Mouse (Mus musculus) gastrocnemius, postnatal 10 days (tissue): ENCODE results near the gene Ttc27. TPM values are rescaled to one million over a fixed set of nuclear protein-coding genes. Genes with fewer than 3 reads are reported as not detected.
A peak's percentile ranks its signal among the peaks of the same experiment; 100 is the strongest.

Experiments
- DNase-seq: peaks from one replicate; pipeline ENCODE4 v3.0.0; 2021; ENCODE audit warnings: mixed read lengths
- total RNA-seq, 2 experiments: library from RNA; stranded (reverse); gene quantifications; 2 replicates each; pipeline ENCODE4 v1.2.3; 2021

The Ttc27 gene
- total RNA-seq, 2 experiments from 2014 or later, result 8.3 to 11.2 TPM

DNA sequence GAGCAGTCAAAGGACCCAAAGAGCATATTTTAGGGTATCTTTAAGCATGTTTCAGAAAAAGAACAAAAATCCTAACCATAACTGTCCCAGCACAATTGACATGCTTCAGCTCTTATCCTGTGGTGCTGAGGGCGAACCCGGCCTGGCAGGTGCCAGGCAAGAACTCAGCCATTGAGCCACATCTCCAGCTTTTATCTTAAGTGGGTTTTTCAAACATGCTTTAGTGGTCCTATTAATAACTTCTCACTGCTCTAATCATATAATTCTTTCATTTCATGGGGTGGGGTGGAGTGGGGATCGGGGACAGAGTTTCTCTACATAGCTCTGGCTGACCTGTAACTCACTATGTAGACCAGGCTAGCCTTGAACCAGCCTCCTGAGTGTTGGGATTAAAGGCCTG is 125.1 kb downstream of the Ttc27 start:
- DNase-seq, result no peak

DNA sequence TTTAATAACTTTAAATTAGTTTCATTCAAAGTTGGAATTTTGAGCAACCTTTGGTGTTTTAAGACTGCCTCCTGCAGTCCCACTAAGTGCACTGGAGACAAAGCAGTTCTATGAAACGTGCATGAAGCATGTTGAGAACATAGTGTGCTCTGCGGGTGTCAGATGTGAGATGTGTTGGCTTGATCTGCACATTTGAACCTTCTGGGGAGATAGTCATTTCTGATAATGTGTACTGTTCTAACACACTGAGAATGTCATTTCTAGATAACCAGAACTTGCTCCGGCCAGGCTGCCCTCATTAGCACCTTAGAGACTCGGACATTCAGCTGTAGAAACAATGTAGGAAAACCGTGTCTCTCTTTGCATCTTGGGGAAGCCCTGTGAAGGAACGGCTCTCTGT is 126.0 kb downstream of the Ttc27 start:
- no peak for DNase-seq

DNA sequence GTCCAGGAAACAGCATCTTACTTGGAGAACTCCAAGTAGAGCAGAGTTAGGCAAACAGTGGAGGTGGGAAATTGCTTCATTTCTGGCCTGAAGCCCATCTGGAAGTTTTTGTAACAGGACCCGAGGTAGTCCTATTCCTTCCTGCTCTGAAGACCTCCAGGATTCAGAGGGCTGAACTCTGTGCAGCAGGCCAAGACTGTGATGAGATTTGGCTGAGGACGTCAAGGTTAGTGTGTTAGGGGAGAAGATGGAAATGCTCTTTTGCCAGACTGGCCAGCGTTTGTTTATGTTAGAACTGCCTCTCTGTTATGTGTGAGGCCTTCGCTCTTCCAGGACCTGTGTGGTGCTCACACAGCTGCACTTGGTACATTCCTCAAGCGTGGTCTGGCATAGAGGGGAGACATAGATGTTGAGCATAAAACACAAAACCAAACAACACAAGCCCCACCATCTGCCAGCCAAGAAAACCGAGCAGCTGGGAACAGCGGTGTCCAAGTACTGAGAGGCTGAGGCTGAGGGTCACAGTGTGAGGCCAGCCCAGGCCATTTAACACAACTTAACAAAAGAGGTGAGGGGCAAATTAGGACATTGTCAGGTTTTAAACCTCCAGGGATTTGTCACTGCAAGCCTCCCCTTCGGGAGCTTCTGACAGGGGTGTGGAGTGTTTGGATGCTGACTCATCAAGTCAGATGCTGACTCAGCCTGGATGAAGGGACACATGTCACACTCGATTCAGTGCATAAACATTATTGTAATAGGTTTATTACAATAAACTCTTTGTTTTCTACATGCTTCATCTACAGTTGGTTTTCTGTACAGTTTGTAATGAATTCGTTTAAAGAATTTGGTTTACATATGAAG is 128.7 kb downstream of the Ttc27 start:
- DNase-seq, result no peak

DNA sequence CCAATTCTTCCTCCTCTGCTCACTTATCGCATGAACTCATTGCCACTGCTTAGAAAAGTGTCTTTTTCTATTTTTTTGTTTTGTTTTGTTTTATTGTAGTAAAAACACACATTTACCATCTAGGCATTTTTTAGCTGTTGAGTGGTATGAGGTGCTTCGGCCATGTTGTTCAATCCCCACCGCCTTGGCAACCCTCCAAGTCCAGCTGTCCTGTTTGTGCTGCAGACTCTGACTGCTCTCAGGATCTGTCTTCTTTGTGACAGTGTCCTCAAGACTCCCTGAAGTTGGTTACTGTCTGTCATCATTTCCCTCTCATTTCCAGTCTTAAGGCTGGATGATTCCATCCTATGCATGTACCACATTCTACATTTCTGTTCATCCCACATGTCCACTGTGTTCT is 132.7 kb downstream of the Ttc27 start:
- no peak for DNase-seq

DNA sequence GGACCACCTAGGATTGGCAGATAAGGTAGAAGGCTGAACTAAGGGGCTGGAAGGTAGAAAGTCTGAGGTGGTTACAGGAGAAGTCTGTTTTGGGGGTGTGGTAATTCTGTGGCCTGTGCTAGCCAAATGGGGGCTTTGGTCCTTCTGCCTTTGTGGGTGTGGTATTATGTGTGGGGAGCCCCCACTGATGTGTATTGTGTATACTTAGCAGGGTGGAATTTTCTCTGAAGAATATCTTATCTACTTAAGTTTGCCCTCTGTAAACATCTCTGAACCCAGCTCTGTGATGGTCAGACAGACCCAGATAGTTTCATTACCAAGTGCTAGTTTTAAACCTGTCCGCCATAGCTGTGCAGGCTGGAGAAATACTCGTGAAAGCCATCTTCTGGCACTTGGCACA is 141.8 kb downstream of the Ttc27 start:
- no peak for DNase-seq

DNA sequence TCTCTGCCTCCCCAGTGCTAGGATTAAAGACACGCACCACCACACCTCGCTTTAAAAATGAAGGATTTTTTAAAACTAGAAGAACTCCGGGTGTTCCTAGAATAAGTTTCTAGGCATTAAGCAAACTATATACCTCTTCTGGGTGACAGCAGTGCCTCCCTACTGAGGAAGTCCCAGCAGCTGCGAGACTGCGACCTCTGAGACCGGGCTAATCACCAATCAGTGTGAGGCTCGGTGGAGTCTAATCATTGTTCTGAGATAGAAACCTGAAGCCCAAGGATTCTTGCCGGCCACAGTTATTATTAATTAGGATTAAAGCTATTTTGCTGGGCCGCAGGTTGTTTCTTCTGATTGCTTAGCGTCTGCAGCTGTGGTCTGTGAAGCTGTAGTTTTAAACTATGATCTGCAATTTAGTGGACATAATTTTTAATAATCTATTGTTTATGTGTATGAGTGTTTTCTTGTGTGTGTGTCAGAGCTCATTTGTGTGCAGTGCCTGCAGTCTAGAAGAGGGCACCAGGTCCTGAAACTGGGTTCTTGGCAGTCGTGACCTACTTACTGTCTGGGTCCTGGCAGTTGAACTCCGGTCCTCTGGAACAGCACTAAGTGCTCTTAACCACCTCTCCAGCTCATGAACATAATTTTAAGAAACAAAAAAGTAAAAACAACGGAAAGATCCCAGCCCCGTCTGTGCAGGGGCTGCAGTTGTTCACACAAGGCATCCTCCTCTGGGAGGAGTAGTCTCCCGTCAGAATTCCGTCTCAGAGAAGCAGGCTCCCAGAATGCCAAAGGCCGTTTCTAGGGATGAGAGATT is 142.9 kb downstream of the Ttc27 start:
- DNase-seq, result no peak

DNA sequence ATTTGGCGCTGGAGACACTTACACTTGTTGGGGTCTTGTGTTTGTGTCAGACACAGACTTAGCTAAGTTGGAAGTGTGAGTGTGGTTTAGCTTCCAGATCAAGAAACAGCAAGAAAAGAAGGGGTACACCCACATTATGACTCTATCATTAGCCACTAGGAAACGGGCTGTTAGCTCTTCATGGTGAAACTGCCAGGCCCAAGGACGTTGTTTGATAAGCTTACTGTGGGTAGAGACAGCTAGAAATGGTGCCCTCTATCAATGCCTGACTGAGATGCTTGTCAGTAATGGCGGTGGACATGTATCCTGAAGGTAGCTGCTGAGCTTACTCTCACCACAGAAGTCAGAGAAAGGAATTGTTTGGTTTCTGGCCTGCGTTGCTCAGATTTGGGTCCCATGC is 146.3 kb downstream of the Ttc27 start:
- no peak for DNase-seq

DNA sequence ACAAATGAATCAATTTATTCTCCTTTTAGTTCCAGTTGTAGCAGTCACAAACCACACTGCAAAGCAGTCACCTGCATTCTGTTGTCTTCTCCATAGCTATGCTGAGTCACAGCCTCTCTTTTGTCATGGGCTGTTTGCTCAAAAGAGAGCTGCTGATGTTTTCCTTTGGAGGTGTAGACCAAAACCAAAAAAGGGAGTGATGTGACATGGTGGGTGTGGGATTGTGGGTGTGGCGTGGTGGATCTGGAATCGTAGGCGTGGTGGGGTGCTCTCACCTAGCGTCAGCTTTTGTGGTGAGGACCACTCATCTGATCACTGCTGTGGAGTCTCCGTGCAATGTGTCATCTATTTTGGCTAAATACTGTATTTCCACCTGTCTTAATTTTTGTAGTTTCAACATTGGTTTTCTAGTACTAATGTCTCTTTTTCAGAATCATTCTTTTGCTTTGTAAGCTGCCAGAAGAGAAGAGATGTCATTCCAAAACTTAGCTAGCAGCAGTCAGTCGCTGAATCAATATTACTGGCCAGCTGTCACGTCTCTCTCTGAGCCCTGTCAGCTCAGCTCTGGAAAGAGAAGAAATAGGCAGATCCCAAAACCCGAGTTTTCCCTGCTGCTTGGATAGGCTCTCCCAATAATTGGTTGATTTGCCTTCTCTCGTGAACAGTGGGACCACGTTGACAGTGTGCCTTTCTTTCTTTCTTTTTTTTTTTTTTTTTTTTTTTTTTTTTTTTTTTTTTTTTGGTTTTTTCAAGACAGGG is 147.4 kb downstream of the Ttc27 start:
- no peak for DNase-seq

DNA sequence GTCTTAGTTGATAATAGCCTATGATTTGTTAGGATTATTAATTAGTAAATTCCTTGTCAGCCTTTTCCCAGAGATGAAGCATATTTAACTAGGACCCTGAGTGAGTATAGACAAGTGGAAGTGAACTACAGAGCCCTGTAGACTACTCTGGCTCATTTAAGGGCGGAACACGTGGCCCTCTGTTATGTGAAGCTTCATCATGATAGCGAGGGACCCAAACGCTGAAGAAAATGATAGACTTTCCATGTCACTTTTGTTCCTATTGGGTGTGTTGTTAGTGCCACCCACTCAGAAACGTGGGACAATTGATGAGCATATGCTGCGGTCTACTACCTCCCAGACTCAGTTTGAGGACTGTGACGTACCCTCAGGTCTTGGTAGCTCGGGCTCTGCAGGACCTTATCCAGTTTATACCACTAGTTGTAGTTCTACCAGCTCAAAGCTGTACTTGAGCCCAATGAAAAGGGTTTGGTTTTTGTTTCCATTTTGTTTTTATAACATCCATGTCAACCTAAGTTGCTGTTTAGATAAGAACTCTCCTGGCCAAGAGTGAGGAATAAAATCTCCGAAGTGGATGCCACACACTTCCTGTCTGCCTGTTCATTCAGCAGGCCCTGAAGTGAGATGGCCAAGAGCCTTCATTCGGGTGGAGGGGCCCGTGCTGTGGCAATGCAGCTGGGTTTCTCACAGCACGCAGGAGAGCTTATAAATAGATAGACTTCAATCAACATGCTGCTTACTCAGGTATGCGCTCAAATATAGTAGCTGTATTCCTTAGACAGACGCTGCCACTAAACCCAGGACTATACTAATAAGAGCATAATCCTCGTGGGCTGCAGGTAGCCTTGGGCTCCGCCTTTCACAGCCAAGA is 148.4 kb downstream of the Ttc27 start:
- no peak for DNase-seq

DNA sequence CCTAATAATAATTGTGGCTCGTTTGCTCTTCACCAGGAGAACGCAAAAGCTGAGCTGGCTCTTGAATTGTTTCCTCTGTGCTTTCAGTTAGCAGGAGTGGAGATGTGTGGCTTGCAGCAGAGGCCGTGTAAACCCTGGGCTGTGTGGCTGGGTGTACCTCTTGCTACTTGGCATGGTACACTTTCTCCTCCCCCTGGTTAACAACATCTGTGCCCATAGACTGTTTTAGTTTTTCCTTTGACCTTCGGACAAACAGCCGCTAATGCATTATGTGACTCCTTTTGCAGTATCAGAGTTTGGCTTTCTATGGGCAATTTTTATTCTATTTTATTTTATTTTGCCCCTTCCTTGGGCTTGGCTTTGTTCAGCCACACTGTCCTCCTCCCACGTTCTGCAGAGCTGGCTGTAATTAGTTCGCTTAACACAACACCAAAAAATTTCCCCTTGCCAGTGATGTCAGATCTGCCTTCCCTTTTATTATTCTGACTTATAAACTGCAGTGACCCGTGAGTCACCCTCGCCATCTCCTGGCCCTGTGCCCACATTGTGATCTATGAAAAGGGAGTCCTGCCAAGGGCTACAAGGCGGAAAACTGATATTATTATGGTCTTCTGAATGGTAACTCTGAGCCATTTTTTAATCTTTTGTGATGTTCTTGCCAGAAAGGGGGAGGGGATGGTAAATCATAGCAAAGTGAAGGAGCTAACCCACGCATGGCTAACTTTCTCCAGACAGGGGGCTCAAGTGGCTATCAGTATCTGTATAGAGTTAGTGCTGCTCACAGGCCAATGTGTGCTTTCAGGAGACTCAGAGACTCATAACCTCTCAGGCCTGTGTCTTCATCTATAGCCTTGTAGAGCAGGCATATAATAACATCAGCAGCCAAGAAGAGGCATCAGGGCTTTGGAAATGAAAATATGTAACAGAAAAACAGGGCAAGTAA is 149.3 kb downstream of the Ttc27 start:
- DNase-seq, result peak; percentile 75

DNA sequence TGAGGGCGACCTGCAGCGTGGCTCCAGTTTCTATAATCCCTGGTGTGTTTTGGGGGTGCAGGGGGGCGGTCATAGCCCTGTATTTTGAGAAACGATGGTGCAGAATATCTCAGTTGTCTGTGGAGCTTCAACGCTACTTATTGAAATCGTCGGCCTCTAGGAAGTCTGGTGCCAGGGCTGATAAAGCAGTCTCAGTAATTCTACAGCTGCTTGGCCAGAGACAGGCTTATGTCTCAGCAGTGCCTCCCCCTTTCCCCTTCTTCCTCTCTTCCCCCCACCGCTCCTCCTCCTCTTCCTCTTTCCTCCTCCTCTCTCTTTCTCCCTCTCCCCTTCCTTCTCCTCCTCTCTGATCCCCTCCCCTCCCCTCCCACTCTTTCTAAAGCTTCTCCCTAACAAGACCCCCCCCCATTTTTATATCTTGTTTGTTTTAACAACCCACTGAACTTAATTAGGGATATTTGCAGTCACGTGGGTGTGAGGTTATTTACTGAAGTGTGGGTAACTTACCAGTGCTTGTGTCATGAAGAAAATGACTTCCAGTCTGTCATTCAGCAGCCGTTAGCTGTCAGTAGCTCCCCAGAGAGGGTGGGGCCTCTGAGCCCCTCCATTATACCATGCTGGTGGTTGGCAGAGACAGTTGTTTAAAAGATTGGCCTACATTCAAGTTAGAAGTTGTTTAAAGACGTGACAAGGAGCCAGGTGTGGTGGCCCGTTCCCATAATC is 150.8 kb downstream of the Ttc27 start:
- no peak for DNase-seq

DNA sequence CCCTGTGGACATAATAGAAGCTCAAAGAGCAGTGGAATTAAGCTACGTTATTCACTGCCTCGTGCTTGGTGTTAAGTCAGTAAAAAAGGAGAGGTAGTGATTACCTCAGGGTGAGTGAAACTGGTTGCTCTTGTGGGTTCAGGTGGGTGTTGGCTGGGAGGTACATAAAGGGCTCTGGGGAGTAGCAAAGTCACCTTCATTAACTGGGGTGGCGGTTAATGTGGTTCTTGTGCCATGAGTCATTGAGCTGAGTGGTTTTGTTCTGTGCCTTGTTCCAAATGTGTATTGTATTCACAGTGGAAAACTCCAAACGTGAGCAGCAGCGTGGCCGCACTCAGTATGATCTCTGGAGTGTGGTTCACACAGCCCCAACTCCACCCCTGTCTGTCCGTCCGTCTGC is 152.0 kb downstream of the Ttc27 start:
- DNase-seq, result no peak

DNA sequence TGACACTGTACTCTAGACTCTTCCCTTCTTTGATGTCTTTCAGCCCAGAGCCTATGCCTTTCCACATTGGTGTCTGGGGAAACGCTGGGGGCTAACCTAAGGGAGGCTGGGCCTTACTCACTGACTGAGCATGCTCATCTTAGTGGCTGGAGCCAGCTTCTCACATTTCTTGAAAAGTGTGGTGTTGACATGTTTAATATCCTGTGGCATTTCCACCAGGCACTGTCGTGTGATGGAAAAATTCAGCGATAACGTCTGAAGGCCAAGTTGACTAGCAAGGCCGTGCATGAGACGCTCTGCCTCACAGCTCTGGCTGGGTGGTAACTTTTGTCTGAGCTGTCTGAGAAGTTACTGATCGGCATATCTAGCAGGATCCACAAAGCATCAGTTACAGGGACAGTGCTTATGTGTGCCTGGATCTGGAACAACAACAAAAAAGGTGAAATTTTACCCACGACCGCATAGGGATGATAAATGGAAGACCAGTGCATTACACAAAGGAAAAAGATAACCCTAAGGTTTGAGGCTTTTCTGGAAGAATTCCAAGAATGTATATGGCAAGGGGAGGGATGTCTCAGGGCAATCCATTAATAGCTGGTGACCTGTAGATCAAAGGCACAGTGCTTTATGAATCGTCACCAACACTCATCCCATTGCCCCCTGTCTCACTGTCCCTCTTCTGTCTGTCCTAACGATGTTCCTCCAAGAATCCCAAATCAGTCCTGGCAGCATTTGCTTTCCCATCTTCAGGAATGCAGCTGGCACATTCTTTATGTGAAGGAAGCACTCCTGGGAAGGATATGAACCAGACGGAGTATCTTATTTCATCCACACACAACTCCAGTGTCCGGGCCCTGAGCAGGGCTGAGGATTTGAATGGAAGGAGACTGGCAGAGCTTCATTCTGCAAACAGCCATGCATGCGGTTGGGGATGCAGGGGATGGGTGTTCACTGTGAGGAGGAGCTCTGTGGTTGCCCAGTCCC is 152.9 kb downstream of the Ttc27 start:
- no peak for DNase-seq

DNA sequence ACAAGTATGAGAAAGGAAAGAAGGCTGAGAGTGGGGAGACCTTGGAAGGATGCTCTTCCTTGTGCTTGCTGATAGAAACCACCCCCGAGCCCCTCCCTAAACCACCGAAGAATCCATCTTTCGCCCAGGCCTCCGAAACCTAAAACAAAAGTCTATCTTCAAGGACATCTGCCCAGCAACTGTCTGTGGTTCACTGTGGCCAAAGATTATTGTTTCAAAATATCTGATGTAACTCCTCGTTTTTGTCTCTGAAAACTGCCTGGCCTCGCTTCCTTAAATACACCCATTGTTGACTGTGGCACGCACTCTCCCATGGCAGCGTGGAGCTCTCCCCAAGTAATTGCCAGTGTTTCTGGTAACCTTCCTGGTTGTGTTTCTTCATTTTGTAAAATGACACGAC is 155.0 kb downstream of the Ttc27 start:
- DNase-seq, result no peak

DNA sequence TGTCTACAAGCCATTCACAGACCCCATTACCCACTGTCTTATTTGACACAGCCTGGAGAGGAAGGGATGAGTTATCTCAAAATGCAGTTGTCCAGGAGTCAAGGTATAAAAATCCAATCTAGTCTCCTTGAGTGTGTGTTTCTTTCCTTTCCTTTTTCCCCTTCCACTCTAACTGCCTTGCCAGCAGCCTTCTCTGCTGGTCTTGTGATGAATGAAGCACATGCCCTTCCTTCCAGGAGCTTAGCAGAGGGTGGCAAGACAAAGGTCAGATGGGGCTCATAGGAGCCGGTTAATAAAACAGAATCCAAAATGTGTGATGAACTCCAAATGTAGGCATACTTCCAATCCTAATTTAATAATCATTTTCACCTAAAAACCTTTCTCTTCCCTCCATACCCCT is 156.2 kb downstream of the Ttc27 start:
- DNase-seq, result no peak

DNA sequence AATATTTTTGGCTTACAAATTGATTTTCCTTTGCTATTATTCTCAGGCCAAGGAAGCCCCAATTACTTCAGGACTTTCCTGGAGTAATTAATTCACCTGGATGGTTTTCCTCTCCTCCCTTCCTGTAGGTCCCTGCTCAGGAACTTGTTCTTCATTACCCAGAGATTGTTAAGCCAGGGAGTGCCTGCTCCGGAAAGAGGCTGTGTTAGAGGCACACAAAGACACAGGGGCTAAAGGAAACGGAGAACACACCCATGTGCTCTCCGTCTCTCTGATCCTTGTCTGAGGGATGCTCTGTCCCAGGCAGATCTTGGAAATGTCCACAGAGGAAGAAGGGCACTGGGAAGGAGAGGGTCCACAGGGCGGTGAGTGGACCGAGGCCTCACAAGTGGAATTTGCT is 158.2 kb downstream of the Ttc27 start:
- no peak for DNase-seq

DNA sequence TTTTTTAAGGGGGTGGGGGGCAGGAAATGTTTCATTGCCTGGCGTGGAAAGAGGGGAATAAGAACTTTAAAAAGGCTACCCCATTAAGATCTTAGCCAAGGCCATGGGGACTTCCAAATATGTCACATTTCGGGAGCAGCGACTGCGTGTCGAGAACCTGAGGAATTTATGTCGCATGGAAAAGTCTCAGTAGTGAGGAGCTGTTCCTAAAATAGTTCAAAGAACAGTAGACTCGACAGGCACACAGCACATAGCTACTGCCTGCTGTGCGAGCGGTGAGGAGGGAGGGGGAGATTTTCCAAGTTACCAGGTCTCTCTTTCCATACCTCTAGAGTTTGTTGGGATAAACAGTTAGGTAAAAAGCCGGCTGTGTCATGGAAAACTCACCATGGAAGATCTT is 159.4 kb downstream of the Ttc27 start:
- no peak for DNase-seq

DNA sequence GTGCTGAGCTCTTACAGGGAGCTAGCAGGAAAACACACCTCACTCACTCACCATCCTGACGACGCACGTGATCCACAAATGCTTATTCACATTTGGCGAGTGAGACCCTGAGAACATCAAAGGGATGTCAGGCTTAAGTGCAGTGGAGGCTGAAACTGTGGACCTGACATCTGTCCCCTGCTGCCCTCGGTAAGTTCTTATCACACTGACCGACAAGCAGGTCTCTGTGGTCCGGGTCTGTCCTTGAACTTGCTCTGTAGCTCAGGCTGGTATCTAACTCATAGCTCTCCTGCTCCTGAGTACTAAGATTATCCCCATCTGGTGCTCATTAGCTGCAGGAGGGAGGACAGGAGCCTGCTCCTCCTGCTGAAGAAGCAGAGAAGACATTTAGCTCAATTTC is 162.2 kb downstream of the Ttc27 start:
- DNase-seq, result no peak

DNA sequence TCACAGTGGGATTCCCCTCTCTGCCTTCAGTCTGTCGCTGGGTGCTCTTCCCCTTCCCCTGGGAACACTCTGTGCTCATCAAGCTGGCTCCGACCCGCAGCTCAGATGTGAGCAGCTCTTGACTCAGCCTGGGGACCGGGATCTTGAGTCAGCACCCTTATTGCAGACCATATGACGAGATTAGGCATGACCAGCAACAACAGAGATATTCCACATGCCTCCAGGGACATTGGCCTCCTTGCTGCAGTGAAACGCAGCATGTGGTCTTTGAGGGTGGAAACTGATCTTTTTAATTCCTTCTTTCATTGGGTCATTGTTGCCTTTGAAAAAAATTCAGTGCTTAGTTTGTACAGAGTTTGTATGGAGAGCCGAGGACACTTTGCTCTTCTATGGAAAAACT is 169.5 kb downstream of the Ttc27 start:
- no peak for DNase-seq
